Mouse (Mus musculus) cerebellum, adult (tissue): ENCODE data around the gene Ctnnd1.

Experiments used
- ATAC-seq: cut with Nextera tagmentation; 2 replicates; pipeline ENCODE4 v1.9.2; 2017; ENCODE audit warnings: mild to moderate bottlenecking, moderate library complexity, mixed read lengths; ENCODE audit not compliant: insufficient number of reproducible peaks, low FRiP score, low TSS enrichment

The Ctnnd1 gene

GRCm38 (mm10) chr2:84617637-84618515, 32.7 kb downstream of the Ctnnd1 start:
- peak; percentile 77 for ATAC-seq

GRCm38 (mm10) chr2:84612764-84613163, 37.8 kb downstream of the Ctnnd1 start:
- ATAC-seq, result no peak

GRCm38 (mm10) chr2:84607842-84608241, 42.7 kb downstream of the Ctnnd1 start:
- ATAC-seq, result no peak

- no peak for ATAC-seq
These were observed 49.6 kb downstream of the Ctnnd1 start for GRCm38 (mm10) chr2:84600977-84601376.

- ATAC-seq, result no peak
These were observed 51.2 kb downstream of the Ctnnd1 start for GRCm38 (mm10) chr2:84599270-84599888.

GRCm38 (mm10) chr2:84597123-84597522, 53.4 kb downstream of the Ctnnd1 start:
- no peak for ATAC-seq

- no peak for ATAC-seq
These were observed 57.8 kb downstream of the Ctnnd1 start for GRCm38 (mm10) chr2:84592801-84593200.

GRCm38 (mm10) chr2:84585700-84586099, 64.9 kb downstream of the Ctnnd1 start:
- no peak for ATAC-seq

GRCm38 (mm10) chr2:84582286-84582685, 68.3 kb downstream of the Ctnnd1 start:
- ATAC-seq, result no peak

GRCm38 (mm10) chr2:84581208-84581607, 69.4 kb downstream of the Ctnnd1 start:
- ATAC-seq, result no peak

- ATAC-seq, result no peak
These were observed 71.3 kb downstream of the Ctnnd1 start for GRCm38 (mm10) chr2:84579311-84579710.

GRCm38 (mm10) chr2:84574130-84574529, 76.4 kb downstream of the Ctnnd1 start:
- ATAC-seq, result no peak

- ATAC-seq, result no peak
These were observed 93.6 kb downstream of the Ctnnd1 start for GRCm38 (mm10) chr2:84556888-84557514.

- no peak for ATAC-seq
These were observed 99.0 kb downstream of the Ctnnd1 start for GRCm38 (mm10) chr2:84551390-84552100.
